ENCODE assay signal across 17 mouse cellular contexts in the genomic region with DNA sequence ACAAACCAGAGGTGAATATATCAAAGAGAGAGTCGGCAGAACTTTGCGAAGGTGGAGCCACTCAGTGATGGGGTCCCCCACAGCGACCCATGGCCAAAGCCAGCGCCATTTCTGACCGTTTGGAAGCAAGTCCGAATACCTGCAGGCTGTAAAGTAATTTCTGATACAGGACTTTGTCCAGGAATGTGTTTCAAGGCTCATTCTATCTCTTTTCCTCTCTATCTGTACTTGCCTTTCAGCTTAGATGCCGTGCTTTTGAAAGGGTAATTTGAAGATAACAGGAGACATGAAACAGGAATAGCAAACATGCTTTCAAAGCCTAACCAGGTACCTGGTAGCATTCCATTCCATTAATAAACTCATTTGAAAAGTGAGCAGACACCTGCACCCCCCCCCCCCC.
"Had no signal": no experiment of that assay in that cellular context is flagged by ENCODE, and none has a peak within 500 bp of the region (broad histone marks: within the 10 kb centered on the region; RNA-seq: fewer than 3 reads in every experiment).

No protein-coding gene starts in this region.

- H3K27me3 ChIP-seq: lung, embryonic 15.5 days; megakaryocyte, embryonic 14.5 days; midbrain, embryonic 13.5 days; midbrain, embryonic 15.5 days; neural tube, embryonic 12.5 days; stomach, embryonic 15.5 days had no signal

- H3K4me2 ChIP-seq: lung, embryonic 15.5 days; midbrain, embryonic 11.5 days; midbrain, embryonic 13.5 days; midbrain, embryonic 15.5 days; neural tube, embryonic 12.5 days; stomach, embryonic 15.5 days had no signal

- H3K36me3 ChIP-seq: lung, embryonic 15.5 days; midbrain, embryonic 13.5 days; midbrain, embryonic 15.5 days; neural tube, embryonic 12.5 days; stomach, embryonic 15.5 days had no signal

- ATAC-seq: liver, postnatal 0 days; lung, postnatal 0 days; midbrain, embryonic 13.5 days; midbrain, embryonic 15.5 days had no signal

- H3K27ac ChIP-seq: lung, embryonic 15.5 days; macrophage; midbrain, embryonic 13.5 days; midbrain, embryonic 15.5 days; neural tube, embryonic 12.5 days; stomach, embryonic 15.5 days; stomach, postnatal 0 days had no signal

- H3K9me3 ChIP-seq: lung, embryonic 15.5 days; midbrain, embryonic 13.5 days; midbrain, embryonic 15.5 days; neural tube, embryonic 12.5 days; stomach, embryonic 15.5 days had no signal

- H3K4me3 ChIP-seq: lung, embryonic 15.5 days; megakaryocyte, embryonic 14.5 days; midbrain, embryonic 13.5 days; midbrain, embryonic 15.5 days; neural tube, embryonic 12.5 days; stomach, embryonic 15.5 days had no signal

- DNase-seq: liver, postnatal 0 days; lung, adult 2 months; lung, postnatal 14 days; lung, postnatal 36 days; right cerebral cortex, postnatal 14 days; thymus, adult 2 months; thymus, postnatal 25 days had no signal

- H3K4me1 ChIP-seq: megakaryocyte, embryonic 14.5 days; midbrain, embryonic 15.5 days; neural tube, embryonic 12.5 days; stomach, embryonic 15.5 days had no signal

- H3K9ac ChIP-seq: liver, postnatal 0 days; lung, embryonic 15.5 days; midbrain, embryonic 13.5 days; midbrain, embryonic 15.5 days; neural tube, embryonic 12.5 days; stomach, embryonic 15.5 days had no signal
